Mouse (Mus musculus): Measurements from ENCODE around the gene Ang.

DNA sequence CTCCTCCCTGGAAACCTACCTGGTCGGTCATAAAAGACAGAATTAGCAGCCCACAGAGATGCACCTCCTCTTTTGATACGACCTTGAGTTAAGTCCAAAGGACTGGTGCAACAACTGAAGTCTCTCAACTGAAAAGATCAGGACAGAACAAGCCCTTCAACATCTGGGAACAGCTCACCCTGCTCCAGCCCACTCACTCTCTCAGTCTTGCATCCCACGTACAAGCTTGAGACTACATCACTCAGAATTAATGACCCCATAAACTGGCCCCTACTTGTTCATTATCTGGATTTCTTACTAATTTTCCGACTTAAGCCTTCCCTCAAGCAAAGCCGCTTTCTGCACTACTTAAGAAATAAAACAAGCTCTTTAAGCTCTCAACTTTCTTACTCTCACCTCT is 37.8 kb upstream of the Ang start:
- no peak for TF ChIP-seq CTCF (conservative IDR thresholded peaks at IDR 0.05 in 1 of 2, IDR thresholded peaks at IDR 0.05 in 1 of 2; ENCODE audit: low read depth in 2 of 2, low read length in 2 of 2)
- no peak for TF ChIP-seq ZNF384 (IDR thresholded peaks at IDR 0.05; ENCODE audit: low read depth, low read length)
- TF ChIP-seq USF1 (IDR thresholded peaks at IDR 0.05; ENCODE audit: low read depth, low read length) = no peak
- no peak for TF ChIP-seq MAX (IDR thresholded peaks at IDR 0.05; ENCODE audit: low read length)
- no peak for TF ChIP-seq EP300 (IDR thresholded peaks at IDR 0.05; ENCODE audit: low read length)
- no peak for TF ChIP-seq POLR2A (IDR thresholded peaks at IDR 0.05; ENCODE audit: low read depth, low read length)
- no peak for TF ChIP-seq NRF1 (IDR thresholded peaks at IDR 0.05; ENCODE audit: low read depth, low read length)
- TF ChIP-seq ZKSCAN1 (IDR thresholded peaks at IDR 0.05; ENCODE audit: borderline replicate concordance, low read depth, low read length) = no peak
- no peak for TF ChIP-seq MAZ (IDR thresholded peaks at IDR 0.05; ENCODE audit: low read depth, low read length)

Data from CH12.LX (cell line).